Mouse (Mus musculus) megakaryocyte-erythroid progenitor cell, adult 5 weeks (primary cell): ENCODE results near the gene Uba6. TPM values are rescaled to one million over a fixed set of nuclear protein-coding genes. Genes with fewer than 3 reads are reported as not detected.

Experiments used
- polyA plus RNA-seq: library from polyadenylated mRNA; stranded (reverse); fragments of >175 nt; gene quantifications from 2 replicates; pipeline ENCODE4 v1.2.3, GENCODE M21; 2012

The Uba6 gene
- polyA plus RNA-seq = 0.51 and 0.54 TPM in 2 replicates

DNA sequence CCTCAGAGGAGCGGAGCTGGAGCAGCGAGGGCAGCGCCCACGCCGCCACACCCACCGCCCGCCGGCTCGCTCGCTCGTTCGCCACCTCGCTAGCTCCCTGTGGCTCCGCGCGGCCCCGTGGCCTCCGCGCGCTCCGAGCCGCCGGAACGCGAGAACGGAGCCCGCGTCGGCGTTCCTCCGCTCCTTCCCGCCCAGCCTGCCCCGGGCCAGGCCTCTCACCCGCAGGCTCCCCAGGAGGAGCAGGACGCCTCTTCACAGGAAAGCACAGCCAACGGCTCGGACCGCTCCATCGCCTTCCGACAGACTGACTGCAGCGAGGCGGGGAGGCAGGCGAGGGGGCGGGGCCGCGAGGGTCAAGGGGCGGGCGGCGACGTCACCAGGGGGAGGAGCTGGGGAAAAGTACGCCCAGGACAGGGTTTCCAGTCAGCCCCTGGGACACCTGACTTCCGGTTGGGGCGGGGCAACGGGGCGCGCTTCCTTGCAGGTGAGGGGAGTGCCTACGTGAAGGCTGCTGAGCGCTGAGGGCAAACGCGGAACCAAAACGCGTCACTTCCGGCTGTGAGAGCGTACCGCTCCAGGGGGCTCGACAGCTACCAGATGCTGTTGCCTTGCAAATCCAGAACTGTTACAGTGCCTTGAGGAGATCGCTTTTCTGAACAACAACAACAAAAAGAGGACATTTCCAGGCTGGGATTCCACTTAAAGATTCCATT lies at the start of gene Uba6:
Gene Uba6 (minus strand): TSS at position 355 of the 713 bp plus-strand sequence.

DNA sequence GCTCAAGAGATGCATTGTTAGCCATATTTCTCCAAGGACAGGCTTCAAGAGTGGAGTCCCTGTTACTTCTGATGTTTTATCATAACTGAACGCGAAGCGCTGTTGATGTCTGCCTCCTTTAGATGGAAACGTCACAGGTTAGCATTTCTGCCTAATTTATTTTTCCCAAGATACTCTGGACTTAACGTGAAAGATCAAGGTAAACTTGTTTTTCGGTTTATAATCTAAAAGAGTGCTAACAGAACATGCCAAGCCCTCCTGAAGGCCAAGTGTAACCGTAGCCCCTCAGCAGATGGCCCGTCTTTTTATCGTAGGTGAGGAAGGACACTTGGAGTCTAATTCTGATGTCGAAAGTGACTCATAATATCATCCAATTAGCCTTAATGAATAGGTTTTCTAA lies 25.2 kb upstream of the Uba6 start, which contains the start of gene Gnrhr:
Gene Gnrhr (minus strand): TSS at position 101 of the 400 bp plus-strand sequence.

DNA sequence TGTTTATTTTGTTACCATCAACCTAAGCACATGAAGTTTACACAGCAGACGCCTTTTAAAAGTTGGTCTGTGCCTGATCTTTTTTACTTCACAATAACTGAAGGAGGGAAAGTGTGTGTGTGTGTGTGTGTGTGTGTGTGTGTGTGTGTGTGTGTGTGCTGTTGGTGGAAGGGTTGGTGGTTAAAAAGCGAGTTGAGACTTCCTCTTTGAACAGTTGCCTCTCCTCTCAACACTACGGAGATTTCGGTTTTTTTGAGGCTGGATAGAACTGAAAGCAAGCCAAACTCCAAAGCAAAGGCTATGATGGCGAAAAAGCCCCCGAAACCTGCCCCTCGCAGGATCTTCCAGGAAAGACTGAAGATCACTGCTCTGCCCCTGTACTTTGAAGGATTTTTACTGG lies 101.1 kb downstream of the Uba6 start, which contains the start of gene Stap1:
Gene Stap1 (plus strand): TSS at position 209 of the 400 bp plus-strand sequence.

DNA sequence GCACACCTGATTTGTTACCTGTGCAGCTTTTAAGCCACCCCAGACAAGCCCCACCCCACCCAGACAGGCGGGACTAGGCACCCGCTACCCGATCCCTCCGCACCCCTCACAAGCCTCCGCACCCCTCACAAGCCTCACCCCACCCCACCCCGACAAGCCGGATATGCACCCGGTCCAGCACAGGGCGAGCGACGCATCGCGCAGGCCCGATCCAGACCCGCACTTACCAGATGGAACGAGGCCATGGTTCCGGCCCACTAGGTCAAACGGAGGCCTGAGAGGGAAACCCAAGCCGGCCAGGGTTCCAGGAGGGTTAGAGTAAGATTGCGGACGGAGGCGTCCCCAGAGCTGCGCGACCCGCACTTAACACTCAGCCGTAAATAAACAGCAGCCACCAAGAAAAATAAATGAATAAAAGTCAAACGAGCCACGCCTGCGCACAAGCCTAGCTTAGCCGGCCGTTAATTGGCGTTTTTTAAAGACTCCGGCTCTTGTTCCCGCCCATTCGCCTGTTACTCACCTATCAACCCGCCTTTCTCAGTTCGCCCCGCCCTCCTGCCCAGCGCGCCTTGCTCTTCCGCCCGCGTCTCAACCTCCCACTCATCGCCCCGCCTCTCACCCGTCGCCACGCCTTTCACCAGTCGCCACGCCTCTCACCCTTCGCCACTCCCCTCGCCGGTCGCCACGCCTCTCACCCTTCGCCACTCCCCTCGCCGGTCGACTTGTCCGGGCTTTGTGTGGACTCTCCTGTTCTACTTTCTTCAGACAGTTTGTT lies 107.3 kb downstream of the Uba6 start, which contains the start of gene Cenpc1:
Gene Cenpc1 (minus strand): TSS at position 483 of the 775 bp plus-strand sequence.

Other genes with a start within 250 kb of the Uba6 start
- 4.3 and 4.4 TPM in 2 replicates for gene Cenpc1, start 107.2 kb downstream of the Uba6 start, polyA plus RNA-seq
- gene Stap1, start 101.1 kb downstream of the Uba6 start, polyA plus RNA-seq = 1.1 and 2.4 TPM in 2 replicates
- gene Gnrhr, start 25.1 kb upstream of the Uba6 start, polyA plus RNA-seq = not detected in 2 replicates
- not detected in 2 replicates for gene Tmprss11c, start 116.5 kb upstream of the Uba6 start, polyA plus RNA-seq
- not detected in 2 replicates for gene Tmprss11d, start 200.6 kb upstream of the Uba6 start, polyA plus RNA-seq